Mouse (Mus musculus) midbrain, embryonic 14.5 days (tissue): ENCODE measurements around the gene Srp68. TPM values are rescaled to one million over a fixed set of nuclear protein-coding genes. Genes with fewer than 3 reads are reported as not detected.

ENCODE experiments used
- ATAC-seq: fragments of 200-750 bp; cut with Nextera tagmentation; 2 replicates; pipeline ENCODE4 v1.8.0; 2017; ENCODE audit warnings: moderate number of reproducible peaks, moderate library complexity; ENCODE audit not compliant: low FRiP score, low TSS enrichment
- DNase-seq: peaks from one replicate; pipeline ENCODE4 v3.0.0-alpha.2; 2015
- H3K27ac ChIP-seq: fragments of 300-500 bp; sonication (generic); replicated peaks from 2 replicates; pipeline ENCODE4 v1.5.1; 2014; ENCODE audit warnings: mild to moderate bottlenecking, low read depth, low read length, moderate library complexity
- H3K27me3 ChIP-seq: fragments of 300-500 bp; sonication (generic); 2 replicates; pipeline ENCODE4 v1.6.1; 2014; ENCODE audit warnings: low read length, control low read depth, mixed read lengths; ENCODE audit not compliant: control insufficient read depth, insufficient read depth
- H3K36me3 ChIP-seq: fragments of 300-500 bp; sonication (generic); 2 replicates; pipeline ENCODE4 v1.6.1; 2014; ENCODE audit warnings: low read length, control low read depth; ENCODE audit not compliant: control insufficient read depth, insufficient read depth
- H3K4me1 ChIP-seq: fragments of 300-500 bp; sonication (generic); 2 replicates; pipeline ENCODE4 v1.6.1; 2014; ENCODE audit warnings: mild to moderate bottlenecking, antibody characterized with exemption, low read length, control low read depth; ENCODE audit not compliant: control insufficient read depth, insufficient read depth
- H3K4me2 ChIP-seq: fragments of 300-500 bp; sonication (generic); 2 replicates; pipeline ENCODE4 v1.6.1; 2014; ENCODE audit warnings: mild to moderate bottlenecking, low read length, moderate library complexity
- H3K4me3 ChIP-seq: fragments of 300-500 bp; sonication (generic); replicated peaks from 2 replicates; pipeline ENCODE4 v1.5.1; 2014; ENCODE audit warnings: low read depth, low read length
- H3K9ac ChIP-seq: fragments of 300-500 bp; sonication (generic); replicated peaks from 2 replicates; pipeline ENCODE4 v1.6.1; 2014; ENCODE audit warnings: mild to moderate bottlenecking, low read length, moderate library complexity
- H3K9me3 ChIP-seq: fragments of 300-500 bp; sonication (generic); 2 replicates; pipeline ENCODE4 v1.6.1; 2016; ENCODE audit warnings: low read length, control low read depth, mixed read lengths; ENCODE audit not compliant: control insufficient read depth
- WGBS: fragments of 180-500 bp; shearing (Covaris S2); extraction: QIAGEN DNeasy Blood & Tissue Kit; methylation state at CpG from one replicate; pipeline ENCODE4 v1.1.7; 2014; 5-methylcytosine and 5-hydroxymethylcytosine counted together
- polyA plus RNA-seq: library from polyadenylated mRNA; unstranded; fragments of >200 nt; fragmentation: Nextera tagmentation; extraction: Ambion mirVana; gene quantifications from 2 replicates; pipeline ENCODE4 v1.2.1, GENCODE M21; 2014

The Srp68 gene
- polyA plus RNA-seq, 1 experiment from 2014 or later: 57.1 TPM

GRCm38 (mm10) chr11:116228699-116229098 is 45.3 kb downstream of the Srp68 start:
- Histone ChIP-seq H3K4me1 (no peaks in the 10 kb centered on the region), H3K9ac (no peak overlapping the region), H3K9me3 (no peaks in the 10 kb centered on the region), H3K27me3 (peaks cover 3% of the 10 kb centered on the region), H3K27ac (no peak overlapping the region), H3K4me2 (no peak overlapping the region), H3K36me3 (no peaks in the 10 kb centered on the region), H3K4me3 (no peak overlapping the region)
- ATAC-seq (no peak), DNase-seq (no peak)
- 78% methylated on average over 4 of the region's 4 CpGs for WGBS

GRCm38 (mm10) chr11:116226414-116226813 is 47.6 kb downstream of the Srp68 start:
- Histone ChIP-seq H3K9ac (no peak overlapping the region), H3K9me3 (peaks cover 5% of the 10 kb centered on the region; the same call in 1 of the 2 replicates), H3K27me3 (peaks cover 26% of the 10 kb centered on the region), H3K27ac (no peak overlapping the region), H3K4me1 (0 out of 2 replicates have a peak, but pooled peaks cover 2% of the 10 kb centered on the region), H3K4me2 (no peak overlapping the region), H3K4me3 (no peak overlapping the region), H3K36me3 (no peaks in the 10 kb centered on the region)
- DNase-seq (peak; percentile 81), ATAC-seq (no peak)
- WGBS: 2% methylated on average over 2 of the region's 2 CpGs

DNA sequence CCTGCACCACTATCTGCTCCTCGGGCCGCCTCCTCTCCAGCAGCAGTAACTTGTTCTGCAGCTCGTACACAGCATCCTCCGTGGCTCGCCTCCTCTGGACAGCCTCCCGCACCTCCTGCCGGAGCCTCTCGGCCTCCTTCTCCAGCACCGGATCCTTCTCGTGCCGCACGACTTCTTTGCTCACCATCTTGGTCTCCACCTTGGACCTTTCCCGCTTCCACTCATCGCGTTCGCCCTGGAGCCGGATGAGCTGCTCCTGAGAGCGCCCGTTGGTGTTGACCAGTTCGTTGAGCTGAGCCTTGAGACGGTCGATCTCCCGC is 51.3 kb downstream of the Srp68 start:
- H3K27ac ChIP-seq: no peak overlapping the region
- no peak for ATAC-seq

DNA sequence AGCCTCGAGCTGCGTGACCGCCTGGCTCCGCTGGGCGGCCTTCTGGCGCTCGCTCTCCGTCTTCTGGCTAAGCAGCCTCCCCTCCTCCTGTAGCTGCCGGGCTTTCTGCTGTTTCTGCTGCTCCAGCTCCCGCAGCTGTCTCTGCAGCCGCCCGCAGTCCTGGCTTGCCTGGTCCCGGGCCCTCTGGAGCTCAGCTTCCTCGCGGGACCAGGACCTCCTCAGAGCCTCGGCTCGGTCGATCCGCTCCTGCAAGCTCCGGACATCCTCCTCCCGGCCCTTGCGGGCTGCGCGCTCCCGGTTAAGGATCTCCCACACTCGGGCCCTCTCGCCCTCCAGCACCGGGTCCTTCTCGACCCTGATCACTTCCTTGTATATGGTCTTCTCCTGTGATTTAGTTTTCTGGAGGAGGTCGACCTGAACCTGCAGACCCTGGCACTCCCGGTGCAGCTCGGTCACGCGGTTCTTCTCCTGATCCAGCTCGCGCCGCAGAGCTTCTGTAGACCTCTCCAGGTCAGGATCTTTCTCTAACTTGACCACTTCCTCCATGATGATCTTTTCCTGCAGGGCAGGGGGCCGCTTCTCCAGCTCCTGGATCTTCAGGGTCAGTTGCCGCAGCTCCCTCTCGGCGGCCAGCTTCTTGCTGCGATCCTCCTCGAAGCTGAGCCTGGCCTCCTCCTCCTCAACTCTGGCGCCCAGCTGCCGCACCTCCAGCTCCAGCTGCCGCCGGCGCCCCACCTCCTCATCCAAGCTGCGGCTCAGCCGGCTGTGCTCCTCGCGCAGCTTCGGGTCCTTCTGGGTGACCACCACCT is 51.9 kb downstream of the Srp68 start:
- Histone ChIP-seq H3K27ac (no peak overlapping the region), H3K9me3 (peaks cover 5% of the 10 kb centered on the region; the same call in 1 of the 2 replicates), H3K4me3 (peak overlapping the region; percentile 22), H3K27me3 (peaks cover 33% of the 10 kb centered on the region), H3K4me1 (0 out of 2 replicates have a peak, but pooled peaks cover 2% of the 10 kb centered on the region), H3K4me2 (peak overlapping the region; percentile 47), H3K9ac (no peak overlapping the region), H3K36me3 (no peaks in the 10 kb centered on the region)
- WGBS: 11% methylated on average over 53 of the region's 53 CpGs
- ATAC-seq (no peak), DNase-seq (peak; percentile 35)

More for the DNA sequence above, 51.3 kb downstream of the Srp68 start:
- Histone ChIP-seq H3K9me3 (peaks cover 5% of the 10 kb centered on the region; the same call in 1 of the 2 replicates), H3K27me3 (peaks cover 33% of the 10 kb centered on the region), H3K4me2 (peak overlapping the region; percentile 47), H3K36me3 (no peaks in the 10 kb centered on the region), H3K4me3 (peak overlapping the region; percentile 22), H3K9ac (no peak overlapping the region), H3K4me1 (0 out of 2 replicates have a peak, but pooled peaks cover 2% of the 10 kb centered on the region)
- no peak for DNase-seq
- WGBS: 11% methylated on average over 23 of the region's 23 CpGs

DNA sequence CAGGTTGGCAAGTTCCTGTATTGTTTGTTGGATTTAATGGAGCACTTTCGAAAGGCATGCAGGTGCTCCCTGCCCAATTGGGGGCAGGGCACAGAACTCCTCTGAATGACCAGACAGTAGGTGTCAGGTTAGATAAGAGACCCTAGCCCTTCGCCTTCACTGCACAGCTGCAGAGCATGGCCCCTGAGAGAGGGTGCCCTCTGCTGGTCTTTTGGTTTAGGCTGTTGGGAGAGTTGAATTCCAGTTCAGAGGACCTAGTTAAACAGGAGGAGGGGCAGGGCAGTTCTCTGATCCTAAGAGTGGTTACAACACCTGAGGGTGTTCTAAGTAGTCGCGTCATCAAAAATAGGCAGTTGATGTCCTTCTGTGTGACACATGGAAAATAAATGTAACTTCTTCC is 54.1 kb downstream of the Srp68 start:
- 32% methylated on average over 4 of the region's 4 CpGs for WGBS
- Histone ChIP-seq H3K9ac (no peak overlapping the region), H3K4me3 (no peak overlapping the region), H3K36me3 (no peaks in the 10 kb centered on the region), H3K4me2 (no peak overlapping the region), H3K4me1 (0 out of 2 replicates have a peak, but pooled peaks cover 2% of the 10 kb centered on the region), H3K27ac (no peak overlapping the region), H3K9me3 (peaks cover 5% of the 10 kb centered on the region; the same call in 1 of the 2 replicates), H3K27me3 (peaks cover 33% of the 10 kb centered on the region)
- no peak for ATAC-seq
- DNase-seq: peak; percentile 69

DNA sequence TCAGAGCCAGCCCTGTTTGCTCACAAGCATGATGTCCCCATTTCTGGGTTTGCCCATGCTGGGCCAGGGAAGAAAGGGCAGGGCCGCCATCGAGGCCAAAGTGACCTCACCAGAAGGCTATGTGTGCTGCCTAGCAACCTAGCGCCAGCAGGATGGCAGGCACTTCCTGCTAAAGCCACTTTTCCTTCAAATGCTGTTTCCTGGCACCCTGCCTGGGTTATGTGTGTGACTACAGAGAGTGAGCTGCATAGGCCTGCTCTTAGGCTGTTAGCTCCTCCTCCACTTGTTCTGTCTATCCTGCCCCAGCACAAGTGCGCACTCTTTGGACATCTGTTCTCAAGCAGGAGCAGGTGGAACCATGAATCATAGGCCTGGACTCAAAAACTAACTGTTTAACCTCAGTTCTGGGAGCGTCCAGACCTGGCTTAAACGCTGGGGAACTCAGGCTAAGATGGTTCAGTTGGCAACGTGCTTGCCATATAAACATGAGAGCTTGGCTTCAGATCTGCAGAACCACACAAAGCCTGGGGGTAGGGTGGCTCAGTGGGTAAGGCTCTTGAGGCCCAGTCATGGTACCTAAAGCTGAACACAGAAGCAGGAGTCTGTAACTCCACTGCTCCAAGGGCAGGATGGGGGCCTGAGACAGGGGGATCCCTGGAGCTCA is 55.1 kb downstream of the Srp68 start:
- H3K9me3 ChIP-seq: peaks cover 5% of the 10 kb centered on the region; the same call in 1 of the 2 replicates
- no peak overlapping the region for H3K4me2 ChIP-seq
- WGBS: 53% methylated on average over 7 of the region's 7 CpGs
- ATAC-seq (peak; percentile 48; the same call in 1 of the 2 replicates), DNase-seq (peak; percentile 80)
- H3K9ac ChIP-seq: no peak overlapping the region
- peak overlapping the region; percentile 64 for H3K27ac ChIP-seq
- peaks cover 31% of the 10 kb centered on the region for H3K27me3 ChIP-seq
- 0 out of 2 replicates have a peak, but pooled peaks cover 2% of the 10 kb centered on the region for H3K4me1 ChIP-seq
- H3K4me3 ChIP-seq: no peak overlapping the region
- H3K36me3 ChIP-seq: no peaks in the 10 kb centered on the region

DNA sequence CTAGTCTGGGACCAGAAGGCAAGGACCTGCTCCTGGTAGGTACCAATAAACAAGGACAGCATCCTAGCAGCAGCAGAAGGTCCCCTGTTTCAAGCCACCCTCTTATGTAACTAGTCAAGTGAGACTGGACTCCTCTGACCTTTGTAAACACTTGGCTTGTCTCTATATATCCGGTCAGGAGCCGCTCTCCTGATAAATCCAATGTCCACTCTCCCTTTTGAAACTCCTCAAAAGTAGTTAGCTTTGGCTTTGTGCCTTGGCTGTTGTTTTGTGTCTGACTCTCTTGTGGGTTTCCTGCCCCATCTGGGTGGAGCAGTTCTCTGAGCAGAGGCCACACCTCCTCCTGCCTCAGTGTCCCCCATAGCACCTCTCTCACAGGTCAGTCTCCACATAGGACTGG is 55.8 kb downstream of the Srp68 start:
- no peak for DNase-seq

GRCm38 (mm10) chr11:116216549-116216948 is 57.5 kb downstream of the Srp68 start:
- Histone ChIP-seq H3K9ac (no peak overlapping the region), H3K9me3 (peaks cover under 1% of the 10 kb centered on the region; the same call in 1 of the 2 replicates), H3K4me1 (no peaks in the 10 kb centered on the region), H3K4me3 (no peak overlapping the region), H3K27me3 (peaks cover 8% of the 10 kb centered on the region; the same call in 1 of the 2 replicates), H3K27ac (no peak overlapping the region), H3K4me2 (no peak overlapping the region), H3K36me3 (0 out of 2 replicates have a peak, but pooled peaks cover 6% of the 10 kb centered on the region)
- ATAC-seq (no peak), DNase-seq (no peak)
- 87% methylated on average over 11 of the region's 11 CpGs for WGBS

More for the DNA sequence above, 55.8 kb downstream of the Srp68 start:
- H3K4me1 ChIP-seq: 0 out of 2 replicates have a peak, but pooled peaks cover 2% of the 10 kb centered on the region
- WGBS: 92% methylated on average over 2 of the region's 2 CpGs
- H3K9ac ChIP-seq: no peak overlapping the region
- no peaks in the 10 kb centered on the region for H3K36me3 ChIP-seq
- H3K27ac ChIP-seq: peak overlapping the region; percentile 43
- H3K4me2 ChIP-seq: no peak overlapping the region
- H3K4me3 ChIP-seq: no peak overlapping the region
- peaks cover 5% of the 10 kb centered on the region; the same call in 1 of the 2 replicates for H3K9me3 ChIP-seq
- ATAC-seq: no peak
- peaks cover 25% of the 10 kb centered on the region for H3K27me3 ChIP-seq
